In the genomic region with DNA sequence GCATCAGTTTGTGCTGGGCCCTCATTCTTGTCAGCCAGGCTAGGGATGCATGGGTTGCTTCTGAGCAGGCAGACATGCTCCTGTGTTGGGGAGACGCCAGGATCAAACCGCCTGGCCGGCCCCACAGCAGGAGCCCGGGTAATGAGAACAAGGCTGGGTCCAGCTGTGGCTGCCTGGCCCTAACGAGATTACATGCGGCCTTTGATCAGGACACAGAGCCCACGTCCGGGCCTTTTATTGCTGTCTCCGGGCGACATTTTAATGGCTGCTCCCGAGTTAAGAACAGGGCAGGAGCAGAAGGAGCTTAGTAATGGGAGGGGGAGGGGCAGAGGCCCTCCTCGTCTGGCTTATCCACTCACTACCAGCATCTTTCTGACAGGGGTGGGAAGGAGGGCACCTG, we compare ENCODE assay signal across 12 mouse cellular contexts. TPM values are rescaled to one million over a fixed set of nuclear protein-coding genes. Genes with fewer than 3 reads are reported as not detected.
DNase-seq lines count a peak whose midpoint lies in the region; ATAC-seq and TF ChIP-seq lines count a peak whose summit lies in the region.
"Had no signal": no experiment of that assay in that cellular context is flagged by ENCODE, and none has a peak within 500 bp of the region (broad histone marks: within the 10 kb centered on the region; RNA-seq: fewer than 3 reads in every experiment).

No protein-coding gene starts in this region.

- H3K9ac ChIP-seq in forebrain, embryonic 11.5 days (ENCODE audit: low read length) = no peak overlapping the region

- H3K36me3 ChIP-seq in forebrain, embryonic 11.5 days (ENCODE audit: control insufficient read depth, insufficient read depth, low read length) = peaks cover 14% of the 10 kb centered on the region
- H3K36me3 ChIP-seq in limb, embryonic 10.5 days = peaks cover 69% of the 10 kb centered on the region

- H3K4me1 ChIP-seq in forebrain, embryonic 11.5 days (replicated peaks; ENCODE audit: control insufficient read depth, insufficient read depth, low read length) = peaks cover 6% of the 10 kb centered on the region
- peaks cover 66% of the 10 kb centered on the region for H3K4me1 ChIP-seq in limb, embryonic 10.5 days

- WGBS in forebrain, embryonic 11.5 days = 8% methylated on average over 12 of the region's 12 CpGs
- 3% methylated on average over 12 of the region's 12 CpGs for WGBS in limb, embryonic 10.5 days

- intact Hi-C loops in left cerebral cortex, postnatal 4 days (cut with DNase I) = loop anchor here (10.0 kb wide), 1 partner anchor 402 kb away; no protein-coding TSS in a partner anchor
- intact Hi-C loops in left cerebral cortex, postnatal 14 days (cut with DNase I) = loop anchor here (10.0 kb wide), 1 partner anchor 502 kb away; no protein-coding TSS in a partner anchor

- no peak overlapping the region for H3K4me3 ChIP-seq in forebrain, embryonic 11.5 days (ENCODE audit: low read depth, low read length)
- 0 out of 2 replicates have a peak overlapping the region, but pooled peaks have one; percentile 2 for H3K4me3 ChIP-seq in limb, embryonic 10.5 days
- H3K4me3 ChIP-seq in layer of hippocampus, adult 2 months = no peak overlapping the region

- DNase-seq in left cerebral cortex, postnatal 4 days = peak; percentile 51
- DNase-seq in left cerebral cortex, postnatal 14 days (ENCODE audit: low spot score in 2 of 2) = no peak
- peak; percentile 77 for DNase-seq in forebrain, embryonic 11.5 days (ENCODE audit: low spot score)
- DNase-seq in limb, embryonic 10.5 days (ENCODE audit: low spot score) = peak; percentile 82
- DNase-seq in retina, postnatal 1 day = peak; percentile 89
- DNase-seq in frontal cortex, postnatal 36 days (ENCODE audit: low spot score in 2 of 2) = no peak
- DNase-seq in layer of hippocampus, adult 9-10 months (ENCODE audit: low spot score) = no peak
- DNase-seq in layer of hippocampus, adult 2 months (ENCODE audit: low spot score in 2 of 2) = no peak
- DNase-seq: lung, adult 18-20 months had no signal

- peak overlapping the region; percentile 43; the same call in 1 of the 2 replicates for H3K27ac ChIP-seq in forebrain, embryonic 11.5 days (ENCODE audit: low read depth, low read length)
- peak overlapping the region; percentile 77 for H3K27ac ChIP-seq in limb, embryonic 10.5 days
- no peak overlapping the region for H3K27ac ChIP-seq in layer of hippocampus, adult 2 months

- peaks cover 10% of the 10 kb centered on the region for H3K9me3 ChIP-seq in forebrain, embryonic 11.5 days (ENCODE audit: control insufficient read depth, low read length)
- peaks cover 11% of the 10 kb centered on the region; the same call in 1 of the 2 replicates for H3K9me3 ChIP-seq in limb, embryonic 10.5 days (replicated peaks)

- H3K4me2 ChIP-seq in forebrain, embryonic 11.5 days (ENCODE audit: low read depth, low read length, severe bottlenecking) = no peak overlapping the region

- peak; percentile 71 for ATAC-seq in forebrain, embryonic 11.5 days (replicated peaks; ENCODE audit: low FRiP score)
- ATAC-seq: CD4-positive, CD25-positive, alpha-beta regulatory T cell, adult 4 months had no signal

- H3K27me3 ChIP-seq in forebrain, embryonic 11.5 days (ENCODE audit: control insufficient read depth, insufficient read depth, low read length) = no peaks in the 10 kb centered on the region
- peaks cover 28% of the 10 kb centered on the region for H3K27me3 ChIP-seq in limb, embryonic 10.5 days (ENCODE audit: low read depth, poor library complexity, severe bottlenecking)

- no peak for TF ChIP-seq CTCF in layer of hippocampus, adult 2 months (conservative IDR thresholded peaks at IDR 0.05)

RNA-seq across cellular contexts. Expression of a gene that starts 20.5 kb away (rescaled TPM):
- 1 to 10 TPM; 1.3 to 1.4 TPM for total RNA-seq in left cerebral cortex, postnatal 4 days (2021)
- under 1 TPM; 0.24 to 0.59 TPM for total RNA-seq in left cerebral cortex, postnatal 14 days (2021)
- polyA plus RNA-seq in forebrain, embryonic 11.5 days (2014; fragmentation: Nextera tagmentation; extraction: Ambion mirVana) = 0.49 TPM in 1 of 2 replicates, not detected in the other
- polyA plus RNA-seq in limb, embryonic 10.5 days (2016; fragmentation: Nextera tagmentation; extraction: Ambion mirVana) = 0.09 and 0.25 TPM in 2 replicates
- total RNA-seq in layer of hippocampus, adult 2 months (2021) = under 1 TPM; 0.47 to 0.59 TPM
- total RNA-seq: gastrocnemius, adult 8-10 months; heart, postnatal 25 days had no signal
- polyA plus RNA-seq: CD4-positive, CD25-positive, alpha-beta regulatory T cell, adult 4 months had no signal

RNA-seq across cellular contexts. Expression of a gene that starts 20.7 kb away (rescaled TPM):
- 1 to 10 TPM; 4.6 to 5.2 TPM for total RNA-seq in left cerebral cortex, postnatal 4 days (2021)
- total RNA-seq in left cerebral cortex, postnatal 14 days (2021) = 1 to 10 TPM; 2.3 to 3.6 TPM
- polyA plus RNA-seq in forebrain, embryonic 11.5 days (2014; fragmentation: Nextera tagmentation; extraction: Ambion mirVana) = 6.4 and 9.0 TPM in 2 replicates
- polyA plus RNA-seq in limb, embryonic 10.5 days (2016; fragmentation: Nextera tagmentation; extraction: Ambion mirVana) = 6.2 and 9.2 TPM in 2 replicates
- total RNA-seq in layer of hippocampus, adult 2 months (2021) = 1 to 10 TPM; 4.7 to 4.9 TPM

Comparison
In these comparisons a context has a peak if more than half of its experiments do, and no peak if none do; other contexts are left out.
1. DNase-seq: peak in left cerebral cortex, postnatal 4 days (single experiment), forebrain, embryonic 11.5 days (single experiment), limb, embryonic 10.5 days (single experiment) and retina, postnatal 1 day (single experiment); none in left cerebral cortex, postnatal 14 days (0 of 2), frontal cortex, postnatal 36 days (0 of 2), layer of hippocampus, adult 9-10 months (single experiment) and layer of hippocampus, adult 2 months (0 of 2).